Mouse (Mus musculus) liver, adult 2 months (tissue): ENCODE data around the gene Prrc2c. TPM values are rescaled to one million over a fixed set of nuclear protein-coding genes. Genes with fewer than 3 reads are reported as not detected.

Experiments used
- DNase-seq: peaks from one replicate; pipeline ENCODE4 v3.0.0-alpha.2; 2011; ENCODE audit warnings: low read depth, low spot score; ENCODE audit errors: extremely low read depth
- H3K27ac ChIP-seq: fragments of 200-500 bp; replicated peaks from 2 replicates; pipeline ENCODE4 v1.5.1; 2012; ENCODE audit warnings: low read depth, mild to moderate bottlenecking, control low read depth, inconsistent platforms, low read length; ENCODE audit not compliant: insufficient read depth
- H3K27me3 ChIP-seq: fragments of 200-500 bp; 2 replicates; pipeline ENCODE4 v1.6.1; 2012; ENCODE audit warnings: mild to moderate bottlenecking, moderate library complexity, low read length, inconsistent platforms; ENCODE audit not compliant: control insufficient read depth, insufficient read depth
- H3K36me3 ChIP-seq: fragments of 200-500 bp; 2 replicates; pipeline ENCODE4 v1.6.1; 2012; ENCODE audit warnings: low read length, inconsistent platforms; ENCODE audit not compliant: control insufficient read depth, insufficient read depth
- H3K4me1 ChIP-seq: fragments of 200-500 bp; 2 replicates; pipeline ENCODE4 v1.6.1; 2011; ENCODE audit warnings: low read length; ENCODE audit not compliant: control insufficient read depth, insufficient read depth
- H3K4me3 ChIP-seq: fragments of 200-500 bp; 2 replicates; pipeline ENCODE4 v1.5.1; 2011; ENCODE audit warnings: low read depth, mild to moderate bottlenecking, control low read depth, low read length, moderate library complexity; ENCODE audit not compliant: insufficient read depth
- H3K79me2 ChIP-seq: fragments of 200-500 bp; 2 replicates; pipeline ENCODE4 v1.6.1; 2012; ENCODE audit warnings: inconsistent platforms, mild to moderate bottlenecking, low read length, moderate library complexity; ENCODE audit not compliant: control insufficient read depth, insufficient read depth
- H3K9ac ChIP-seq: fragments of 200-500 bp; 2 replicates; pipeline ENCODE4 v1.6.1; 2012; ENCODE audit warnings: low read depth, mild to moderate bottlenecking, control low read depth, inconsistent platforms, low read length
- CTCF ChIP-seq: fragments of 200-500 bp; IDR thresholded peaks from 2 replicates; pipeline ENCODE4 v1.5.1; 2011; ENCODE audit warnings: low read depth, low read length, control low read depth
- POLR2A ChIP-seq: fragments of 200-500 bp; IDR thresholded peaks from 2 replicates; pipeline ENCODE4 v1.6.1; 2011; ENCODE audit warnings: low read length, control low read depth; ENCODE audit not compliant: insufficient read depth; ENCODE audit errors: extremely low read depth
- WGBS: fragments of 180-500 bp; shearing (Covaris S2); methylation state at CpG from one replicate; pipeline ENCODE4 v1.1.7; 2018; 5-methylcytosine and 5-hydroxymethylcytosine counted together
- polyA plus RNA-seq: library from polyadenylated mRNA; depleted of rRNA; stranded (reverse); fragments of >200 nt; gene quantifications from 2 replicates; pipeline ENCODE4 v1.2.3, GENCODE M21; 2012
- total RNA-seq: library from RNA; depleted of rRNA; stranded (reverse); fragments of >200 nt; gene quantifications from 2 replicates; pipeline ENCODE4 v1.2.3, GENCODE M21; 2014

The Prrc2c gene
- total and polyA plus RNA-seq, 2 experiments = 11.4 to 19.2 TPM

- Histone ChIP-seq H3K27me3 (no peaks in the 10 kb centered on the region), H3K27ac (no peak overlapping the region), H3K79me2 (peaks cover 34% of the 10 kb centered on the region; the same call in 1 of the 2 replicates), H3K4me1 (peaks cover 4% of the 10 kb centered on the region; the same call in 1 of the 2 replicates), H3K4me3 (no peak overlapping the region), H3K36me3 (no peaks in the 10 kb centered on the region), H3K9ac (no peak overlapping the region)
- WGBS = 11% methylated on average over 2 of the region's 2 CpGs
- TF ChIP-seq CTCF = no peak
- no peak for DNase-seq
Measured at GRCm38 (mm10) chr1:162738472-162738871, 1.9 kb downstream of the Prrc2c start.

GRCm38 (mm10) chr1:162735084-162735483, 5.3 kb downstream of the Prrc2c start:
- no peak overlapping the region for H3K27ac ChIP-seq
- no peak for DNase-seq
- no peak overlapping the region for H3K4me3 ChIP-seq
- no peaks in the 10 kb centered on the region for H3K27me3 ChIP-seq
- no peak overlapping the region for H3K9ac ChIP-seq
- WGBS = 86% methylated on average over 4 of the region's 4 CpGs
- peaks cover 38% of the 10 kb centered on the region; the same call in 1 of the 2 replicates for H3K79me2 ChIP-seq
- H3K4me1 ChIP-seq = peaks cover 4% of the 10 kb centered on the region; the same call in 1 of the 2 replicates
- no peaks in the 10 kb centered on the region for H3K36me3 ChIP-seq
- TF ChIP-seq CTCF (no peak), POLR2A (no peak)

GRCm38 (mm10) chr1:162734283-162734682, 6.1 kb downstream of the Prrc2c start:
- H3K36me3 ChIP-seq = no peaks in the 10 kb centered on the region
- peaks cover 4% of the 10 kb centered on the region; the same call in 1 of the 2 replicates for H3K4me1 ChIP-seq
- no peaks in the 10 kb centered on the region for H3K27me3 ChIP-seq
- TF ChIP-seq CTCF (no peak), POLR2A (no peak)
- no peak for DNase-seq
- 86% methylated on average over 1 of the region's 1 CpGs for WGBS
- no peak overlapping the region for H3K27ac ChIP-seq
- H3K9ac ChIP-seq = no peak overlapping the region
- H3K4me3 ChIP-seq = no peak overlapping the region
- H3K79me2 ChIP-seq = peaks cover 34% of the 10 kb centered on the region; the same call in 1 of the 2 replicates

- Histone ChIP-seq H3K9ac (no peak overlapping the region), H3K4me3 (no peak overlapping the region), H3K36me3 (no peaks in the 10 kb centered on the region), H3K79me2 (peaks cover 33% of the 10 kb centered on the region; the same call in 1 of the 2 replicates), H3K4me1 (no peaks in the 10 kb centered on the region; the same call in 1 of the 2 replicates), H3K27me3 (no peaks in the 10 kb centered on the region), H3K27ac (no peak overlapping the region)
- WGBS = 91% methylated on average over 4 of the region's 4 CpGs
- no peak for DNase-seq
- TF ChIP-seq CTCF = no peak
- TF ChIP-seq POLR2A = no peak
Measured at GRCm38 (mm10) chr1:162732041-162732440, 8.3 kb downstream of the Prrc2c start.

- Histone ChIP-seq H3K4me3 (no peak overlapping the region), H3K79me2 (peaks cover 16% of the 10 kb centered on the region; the same call in 1 of the 2 replicates), H3K27me3 (no peaks in the 10 kb centered on the region), H3K36me3 (peaks cover 3% of the 10 kb centered on the region; the same call in 1 of the 2 replicates), H3K4me1 (no peaks in the 10 kb centered on the region), H3K27ac (no peak overlapping the region), H3K9ac (no peak overlapping the region)
- 81% methylated on average over 2 of the region's 2 CpGs for WGBS
- DNase-seq = no peak
- no peak for TF ChIP-seq CTCF
- no peak for TF ChIP-seq POLR2A
Measured at GRCm38 (mm10) chr1:162729436-162729835, 10.9 kb downstream of the Prrc2c start.

GRCm38 (mm10) chr1:162727981-162728380, 12.4 kb downstream of the Prrc2c start:
- TF ChIP-seq POLR2A = no peak
- TF ChIP-seq CTCF = no peak
- WGBS = 84% methylated on average over 6 of the region's 6 CpGs
- Histone ChIP-seq H3K9ac (no peak overlapping the region), H3K27me3 (no peaks in the 10 kb centered on the region), H3K4me3 (no peak overlapping the region), H3K79me2 (peaks cover 12% of the 10 kb centered on the region; the same call in 1 of the 2 replicates), H3K4me1 (no peaks in the 10 kb centered on the region), H3K36me3 (peaks cover 10% of the 10 kb centered on the region), H3K27ac (no peak overlapping the region)
- no peak for DNase-seq
